Mouse (Mus musculus): ENCODE measurements around the gene Cers3. TPM values are rescaled to one million over a fixed set of nuclear protein-coding genes. Genes with fewer than 3 reads are reported as not detected.

Cers3 gene
- polyA plus RNA-seq, 1 experiment from 2014 or later: 0.48 TPM

- H3K27ac ChIP-seq: no peak overlapping the region
- no peak overlapping the region for H3K4me2 ChIP-seq (replicated peaks)
- H3K9ac ChIP-seq (replicated peaks): no peak overlapping the region
- WGBS: 84% methylated on average over 3 of the region's 3 CpGs
- H3K27me3 ChIP-seq: no peaks in the 10 kb centered on the region
- 0 out of 2 replicates have a peak, but pooled peaks cover 2% of the 10 kb centered on the region for H3K4me1 ChIP-seq (replicated peaks)
- no peak for ATAC-seq
- no peaks in the 10 kb centered on the region for H3K36me3 ChIP-seq
- H3K4me3 ChIP-seq (replicated peaks): no peak overlapping the region
- no peaks in the 10 kb centered on the region for H3K9me3 ChIP-seq
These were observed 43.2 kb downstream of the Cers3 start for GRCm38 (mm10) chr7:66786476-66786875.

GRCm38 (mm10) chr7:66787816-66788215 is 44.5 kb downstream of the Cers3 start:
- 81% methylated on average over 2 of the region's 2 CpGs for WGBS
- H3K4me1 ChIP-seq (replicated peaks): 0 out of 2 replicates have a peak, but pooled peaks cover 2% of the 10 kb centered on the region
- no peak for ATAC-seq
- H3K27ac ChIP-seq: no peak overlapping the region
- H3K9me3 ChIP-seq: no peaks in the 10 kb centered on the region
- no peak overlapping the region for H3K4me2 ChIP-seq (replicated peaks)
- H3K27me3 ChIP-seq: no peaks in the 10 kb centered on the region
- H3K9ac ChIP-seq (replicated peaks): no peak overlapping the region
- H3K36me3 ChIP-seq: no peaks in the 10 kb centered on the region
- no peak overlapping the region for H3K4me3 ChIP-seq (replicated peaks)

GRCm38 (mm10) chr7:66789860-66790748 is 46.8 kb downstream of the Cers3 start:
- WGBS: 26% methylated on average over 8 of the region's 8 CpGs
- no peak overlapping the region for H3K27ac ChIP-seq

GRCm38 (mm10) chr7:66791022-66791421 is 47.7 kb downstream of the Cers3 start:
- H3K4me2 ChIP-seq (replicated peaks): no peak overlapping the region
- no peak overlapping the region for H3K9ac ChIP-seq (replicated peaks)
- H3K9me3 ChIP-seq: no peaks in the 10 kb centered on the region
- no peaks in the 10 kb centered on the region for H3K36me3 ChIP-seq
- 91% methylated on average over 3 of the region's 3 CpGs for WGBS
- H3K4me3 ChIP-seq (replicated peaks): no peak overlapping the region
- ATAC-seq: no peak
- 0 out of 2 replicates have a peak, but pooled peaks cover 2% of the 10 kb centered on the region for H3K4me1 ChIP-seq (replicated peaks)
- H3K27ac ChIP-seq: no peak overlapping the region
- H3K27me3 ChIP-seq: no peaks in the 10 kb centered on the region

More at GRCm38 (mm10) chr7:66789860-66790748, 46.8 kb downstream of the Cers3 start:
- Histone ChIP-seq H3K9ac (replicated peaks) (no peak overlapping the region), H3K4me3 (replicated peaks) (no peak overlapping the region), H3K36me3 (no peaks in the 10 kb centered on the region), H3K4me2 (replicated peaks) (no peak overlapping the region), H3K9me3 (no peaks in the 10 kb centered on the region), H3K27me3 (no peaks in the 10 kb centered on the region), H3K4me1 (replicated peaks) (0 out of 2 replicates have a peak, but pooled peaks cover 2% of the 10 kb centered on the region)
- no peak for ATAC-seq

- ATAC-seq: no peak
- Histone ChIP-seq H3K27ac (no peak overlapping the region), H3K36me3 (no peaks in the 10 kb centered on the region), H3K27me3 (no peaks in the 10 kb centered on the region), H3K4me1 (replicated peaks) (0 out of 2 replicates have a peak, but pooled peaks cover 4% of the 10 kb centered on the region), H3K4me2 (replicated peaks) (no peak overlapping the region), H3K4me3 (replicated peaks) (no peak overlapping the region), H3K9ac (replicated peaks) (no peak overlapping the region), H3K9me3 (no peaks in the 10 kb centered on the region)
- 74% methylated on average over 1 of the region's 1 CpGs for WGBS
These were observed 53.6 kb downstream of the Cers3 start for GRCm38 (mm10) chr7:66796909-66797308.

GRCm38 (mm10) chr7:66797345-66797744 is 54.0 kb downstream of the Cers3 start:
- 0 out of 2 replicates have a peak, but pooled peaks cover 4% of the 10 kb centered on the region for H3K4me1 ChIP-seq (replicated peaks)
- H3K4me2 ChIP-seq (replicated peaks): no peak overlapping the region
- H3K4me3 ChIP-seq (replicated peaks): no peak overlapping the region
- no peaks in the 10 kb centered on the region for H3K9me3 ChIP-seq
- H3K27me3 ChIP-seq: no peaks in the 10 kb centered on the region
- H3K9ac ChIP-seq (replicated peaks): no peak overlapping the region
- H3K36me3 ChIP-seq: no peaks in the 10 kb centered on the region
- ATAC-seq: no peak
- H3K27ac ChIP-seq: no peak overlapping the region
- 80% methylated on average over 1 of the region's 1 CpGs for WGBS

GRCm38 (mm10) chr7:66798826-66799225 is 55.5 kb downstream of the Cers3 start:
- Histone ChIP-seq H3K4me2 (replicated peaks) (no peak overlapping the region), H3K9ac (replicated peaks) (no peak overlapping the region), H3K36me3 (no peaks in the 10 kb centered on the region), H3K4me3 (replicated peaks) (no peak overlapping the region), H3K27me3 (no peaks in the 10 kb centered on the region), H3K4me1 (replicated peaks) (0 out of 2 replicates have a peak, but pooled peaks cover 4% of the 10 kb centered on the region), H3K9me3 (no peaks in the 10 kb centered on the region), H3K27ac (no peak overlapping the region)
- no peak for ATAC-seq
- 29% methylated on average over 5 of the region's 5 CpGs for WGBS

- Histone ChIP-seq H3K36me3 (no peaks in the 10 kb centered on the region), H3K9me3 (no peaks in the 10 kb centered on the region), H3K9ac (replicated peaks) (no peak overlapping the region), H3K4me3 (replicated peaks) (no peak overlapping the region), H3K27ac (no peak overlapping the region), H3K4me1 (replicated peaks) (0 out of 2 replicates have a peak, but pooled peaks cover 4% of the 10 kb centered on the region), H3K27me3 (no peaks in the 10 kb centered on the region), H3K4me2 (replicated peaks) (no peak overlapping the region)
- 72% methylated on average over 5 of the region's 5 CpGs for WGBS
- no peak for ATAC-seq
These were observed 57.5 kb downstream of the Cers3 start for GRCm38 (mm10) chr7:66800784-66801183.

- no peak overlapping the region for H3K4me3 ChIP-seq (replicated peaks)
- no peaks in the 10 kb centered on the region for H3K9me3 ChIP-seq
- no peak for ATAC-seq
- H3K4me1 ChIP-seq (replicated peaks): 0 out of 2 replicates have a peak, but pooled peaks cover 4% of the 10 kb centered on the region
- H3K4me2 ChIP-seq (replicated peaks): no peak overlapping the region
- no peaks in the 10 kb centered on the region for H3K27me3 ChIP-seq
- no peaks in the 10 kb centered on the region for H3K36me3 ChIP-seq
- no peak overlapping the region for H3K27ac ChIP-seq
- H3K9ac ChIP-seq (replicated peaks): no peak overlapping the region
These were observed 58.5 kb downstream of the Cers3 start for GRCm38 (mm10) chr7:66801785-66802184.

- no peak overlapping the region for H3K9ac ChIP-seq (replicated peaks)
These were observed 60.5 kb downstream of the Cers3 start for GRCm38 (mm10) chr7:66803798-66804197.

GRCm38 (mm10) chr7:66806801-66807200 is 63.5 kb downstream of the Cers3 start:
- Histone ChIP-seq H3K4me2 (replicated peaks) (no peak overlapping the region), H3K4me3 (replicated peaks) (no peak overlapping the region), H3K27me3 (no peaks in the 10 kb centered on the region), H3K27ac (no peak overlapping the region), H3K36me3 (no peaks in the 10 kb centered on the region), H3K4me1 (replicated peaks) (no peaks in the 10 kb centered on the region), H3K9ac (replicated peaks) (no peak overlapping the region), H3K9me3 (no peaks in the 10 kb centered on the region)
- WGBS: 65% methylated on average over 3 of the region's 3 CpGs
- ATAC-seq: no peak

More at GRCm38 (mm10) chr7:66803798-66804197, 60.5 kb downstream of the Cers3 start:
- no peaks in the 10 kb centered on the region for H3K36me3 ChIP-seq
- H3K27ac ChIP-seq: no peak overlapping the region
- ATAC-seq: no peak
- no peak overlapping the region for H3K4me2 ChIP-seq (replicated peaks)
- WGBS: 49% methylated on average over 5 of the region's 5 CpGs
- H3K27me3 ChIP-seq: no peaks in the 10 kb centered on the region
- no peak overlapping the region for H3K4me3 ChIP-seq (replicated peaks)
- H3K4me1 ChIP-seq (replicated peaks): 0 out of 2 replicates have a peak, but pooled peaks cover under 1% of the 10 kb centered on the region
- H3K9me3 ChIP-seq: no peaks in the 10 kb centered on the region

GRCm38 (mm10) chr7:66810436-66810835 is 67.1 kb downstream of the Cers3 start:
- H3K9me3 ChIP-seq: no peaks in the 10 kb centered on the region
- H3K9ac ChIP-seq (replicated peaks): no peak overlapping the region
- no peaks in the 10 kb centered on the region for H3K4me1 ChIP-seq (replicated peaks)
- no peak overlapping the region for H3K4me3 ChIP-seq (replicated peaks)
- WGBS: 97% methylated on average over 7 of the region's 7 CpGs
- H3K27me3 ChIP-seq: no peaks in the 10 kb centered on the region
- H3K27ac ChIP-seq: no peak overlapping the region
- no peaks in the 10 kb centered on the region for H3K36me3 ChIP-seq
- ATAC-seq: no peak
- no peak overlapping the region for H3K4me2 ChIP-seq (replicated peaks)
